26 mouse cellular contexts compared by ENCODE assay signal in genomic region chr16:9742443-9742842, GRCm38 (mm10).
A peak's percentile ranks its signal among the peaks of the same experiment; 100 is the strongest.
DNase-seq lines count a peak whose midpoint lies in the region; ATAC-seq and TF ChIP-seq lines count a peak whose summit lies in the region.
"Had no signal": no experiment of that assay in that cellular context is flagged by ENCODE, and none has a peak within 500 bp of the region (broad histone marks: within the 10 kb centered on the region; RNA-seq: fewer than 3 reads in every experiment).

No protein-coding gene starts in this region.

- no peak overlapping the region for H3K9ac ChIP-seq in liver, postnatal 0 days (replicated peaks)
- H3K9ac ChIP-seq: embryonic facial prominence, embryonic 12.5 days; forebrain, embryonic 13.5 days; forebrain, embryonic 15.5 days; forebrain, postnatal 0 days had no signal

- H3K9me3 ChIP-seq in liver, postnatal 0 days (ENCODE audit: low read length) = no peaks in the 10 kb centered on the region
- H3K9me3 ChIP-seq: embryonic facial prominence, embryonic 10.5 days; embryonic facial prominence, embryonic 12.5 days; forebrain, embryonic 13.5 days; forebrain, embryonic 15.5 days had no signal

- no peak for TF ChIP-seq CTCF in liver, postnatal 0 days (IDR thresholded peaks at IDR 0.05; ENCODE audit: low read depth)

- no peak for TF ChIP-seq EP300 in liver, postnatal 0 days (IDR thresholded peaks at IDR 0.05; ENCODE audit: low read depth)

- DNase-seq in layer of hippocampus, adult 11-12 months (ENCODE audit: low spot score) = peak; percentile 52
- no peak for DNase-seq in layer of hippocampus, postnatal 10 days (ENCODE audit: low spot score in 2 of 2)
- DNase-seq in layer of hippocampus, adult 9-11 months = peak; percentile 57
- DNase-seq in layer of hippocampus, adult 9-10 months (ENCODE audit: low spot score) = no peak
- peak; percentile 67 for DNase-seq in brain, adult 2 months (ENCODE audit: low read depth, low spot score)
- DNase-seq in liver, postnatal 0 days = no peak
- DNase-seq: adrenal gland, adult 8-10 months; adrenal gland, postnatal 14 days; adrenal gland, postnatal 36 days; B cell, adult 2 months; cerebellum, adult 11 months; cerebellum, adult 18-20 months; cerebellum, adult 8-10 months; cerebellum, adult 9-11 months; cerebellum, postnatal 14 days; cerebellum, postnatal 36 days; forebrain, postnatal 0 days had no signal

- no peaks in the 10 kb centered on the region for H3K27me3 ChIP-seq in liver, postnatal 0 days (ENCODE audit: insufficient read depth, low read length)
- H3K27me3 ChIP-seq: CH12.LX; embryonic facial prominence, embryonic 12.5 days; forebrain, embryonic 13.5 days; forebrain, embryonic 15.5 days; Patski had no signal

- ATAC-seq in liver, postnatal 0 days = no peak
- ATAC-seq: activated CD4-positive, CD25-positive, alpha-beta regulatory T cell, adult 4 months; CD4-positive, CD25-positive, alpha-beta regulatory T cell, adult 4 months; forebrain, embryonic 13.5 days; forebrain, embryonic 15.5 days; forebrain, postnatal 0 days; Patski had no signal

- H3K4me2 ChIP-seq in liver, postnatal 0 days (ENCODE audit: low read depth, low read length) = no peak overlapping the region
- H3K4me2 ChIP-seq: embryonic facial prominence, embryonic 12.5 days; forebrain, embryonic 13.5 days; forebrain, embryonic 15.5 days had no signal

- no peak overlapping the region for H3K4me3 ChIP-seq in liver, postnatal 0 days (ENCODE audit: low read depth, low read length)
- H3K4me3 ChIP-seq: embryonic facial prominence, embryonic 10.5 days; embryonic facial prominence, embryonic 12.5 days; forebrain, embryonic 13.5 days; forebrain, embryonic 15.5 days had no signal

- H3K27ac ChIP-seq in liver, postnatal 0 days (ENCODE audit: low read depth) = no peak overlapping the region
- H3K27ac ChIP-seq: embryonic facial prominence, embryonic 10.5 days; embryonic facial prominence, embryonic 12.5 days; forebrain, embryonic 13.5 days; forebrain, embryonic 15.5 days had no signal

- 86% methylated on average over 6 of the region's 6 CpGs for WGBS in liver, postnatal 0 days (ENCODE audit: insufficient replicate concordance)

- no peaks in the 10 kb centered on the region for H3K4me1 ChIP-seq in liver, postnatal 0 days (ENCODE audit: insufficient read depth)
- H3K4me1 ChIP-seq: embryonic facial prominence, embryonic 10.5 days; embryonic facial prominence, embryonic 12.5 days; forebrain, embryonic 13.5 days; forebrain, embryonic 15.5 days had no signal

- no peaks in the 10 kb centered on the region for H3K36me3 ChIP-seq in liver, postnatal 0 days (replicated peaks; ENCODE audit: insufficient read depth, low read length)
- H3K36me3 ChIP-seq: embryonic facial prominence, embryonic 10.5 days; embryonic facial prominence, embryonic 12.5 days; forebrain, embryonic 15.5 days; G1E had no signal

Comparison
In these comparisons a context has a peak if more than half of its experiments do, and no peak if none do; other contexts are left out.
1. DNase-seq: peak in layer of hippocampus, adult 11-12 months (single experiment), layer of hippocampus, adult 9-11 months (single experiment) and brain, adult 2 months (single experiment); none in layer of hippocampus, postnatal 10 days (0 of 2), layer of hippocampus, adult 9-10 months (single experiment) and liver, postnatal 0 days (single experiment).